8 mouse cellular contexts compared by ENCODE assay signal in the genomic region with DNA sequence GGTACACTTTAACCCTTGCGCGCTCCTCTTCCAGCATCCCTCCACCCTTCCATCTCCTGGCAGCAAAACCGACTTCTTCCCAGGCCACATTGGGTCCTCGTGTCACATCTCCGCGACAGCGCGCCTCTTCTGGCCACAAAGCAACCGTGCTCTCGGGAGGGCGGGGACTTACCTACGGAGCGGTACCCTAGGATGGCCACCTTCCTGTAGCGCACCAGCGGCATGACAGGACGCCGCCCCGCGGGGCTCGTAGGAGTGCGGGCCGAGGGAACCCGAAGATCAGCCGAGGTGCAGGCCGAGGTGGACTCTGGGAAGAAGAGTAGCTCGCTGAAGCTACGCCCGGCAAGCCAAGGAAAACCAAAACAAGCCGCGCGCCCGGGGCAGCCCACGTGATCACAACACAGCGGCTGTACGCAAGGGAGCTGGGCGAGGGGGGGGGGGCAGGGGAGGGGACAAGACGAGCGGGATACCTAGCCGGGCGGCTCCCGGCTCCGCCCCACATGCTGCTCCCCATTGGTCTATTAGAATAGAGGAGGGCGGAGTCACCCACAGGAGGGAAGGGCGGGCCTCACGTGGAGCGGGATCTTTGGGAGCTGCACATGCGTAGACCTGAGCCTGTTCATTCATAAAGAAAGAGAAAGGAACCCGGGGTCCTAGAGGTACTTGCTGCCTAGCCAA. TPM values are rescaled to one million over a fixed set of nuclear protein-coding genes. Genes with fewer than 3 reads are reported as not detected.
DNase-seq lines count a peak whose midpoint lies in the region; ATAC-seq and TF ChIP-seq lines count a peak whose summit lies in the region.

No protein-coding gene starts in this region.

- peak; percentile 12 for TF ChIP-seq CTCF in ES-Bruce4 (IDR thresholded peaks at IDR 0.05; ENCODE audit: low read depth, low read length)
- TF ChIP-seq CTCF in heart, postnatal 0 days (IDR thresholded peaks at IDR 0.05; ENCODE audit: low read depth), result no peak
- peak; percentile 51 for TF ChIP-seq CTCF in liver, postnatal 0 days (IDR thresholded peaks at IDR 0.05; ENCODE audit: low read depth)

- H3K36me3 ChIP-seq in ES-Bruce4 (ENCODE audit: control insufficient read depth, insufficient read depth, low read length, poor library complexity, severe bottlenecking), result peaks cover 11% of the 10 kb centered on the region; the same call in 1 of the 2 replicates
- H3K36me3 ChIP-seq in forebrain, embryonic 12.5 days (replicated peaks), result no peaks in the 10 kb centered on the region
- H3K36me3 ChIP-seq in heart, postnatal 0 days (replicated peaks; ENCODE audit: control insufficient read depth, insufficient read depth, low read length), result no peaks in the 10 kb centered on the region
- no peaks in the 10 kb centered on the region for H3K36me3 ChIP-seq in liver, postnatal 0 days (replicated peaks; ENCODE audit: insufficient read depth, low read length)
- H3K36me3 ChIP-seq in neural tube, embryonic 14.5 days (ENCODE audit: control insufficient read depth, insufficient read depth, low read length), result peaks cover 3% of the 10 kb centered on the region

- ATAC-seq in forebrain, embryonic 12.5 days (ENCODE audit: low FRiP score), result peak; percentile 97
- ATAC-seq in heart, postnatal 0 days (ENCODE audit: insufficient read depth, low read depth), result peak; percentile 97
- ATAC-seq in liver, postnatal 0 days, result peak; percentile 98
- peak; percentile 95 for ATAC-seq in neural tube, embryonic 14.5 days (ENCODE audit: low read depth)

- H3K4me1 ChIP-seq in ES-Bruce4 (ENCODE audit: control insufficient read depth, insufficient read depth, low read length), result no peaks in the 10 kb centered on the region
- H3K4me1 ChIP-seq in forebrain, embryonic 12.5 days, result peaks cover 21% of the 10 kb centered on the region
- peaks cover 8% of the 10 kb centered on the region; the same call in 1 of the 2 replicates for H3K4me1 ChIP-seq in heart, postnatal 0 days (ENCODE audit: control insufficient read depth, insufficient read depth)
- H3K4me1 ChIP-seq in liver, postnatal 0 days (ENCODE audit: insufficient read depth), result peaks cover 10% of the 10 kb centered on the region; the same call in 1 of the 2 replicates
- no peaks in the 10 kb centered on the region for H3K4me1 ChIP-seq in neural tube, embryonic 14.5 days (ENCODE audit: control insufficient read depth, insufficient read depth, low read length)

- H3K9ac ChIP-seq in ES-Bruce4 (ENCODE audit: low read depth, poor library complexity, severe bottlenecking), result peak overlapping the region; percentile 65
- peak overlapping the region; percentile 73 for H3K9ac ChIP-seq in forebrain, embryonic 12.5 days
- peak overlapping the region; percentile 58; the same call in 1 of the 2 replicates for H3K9ac ChIP-seq in heart, postnatal 0 days (replicated peaks; ENCODE audit: low read depth, low read length)
- H3K9ac ChIP-seq in liver, postnatal 0 days (replicated peaks), result peak overlapping the region; percentile 66
- H3K9ac ChIP-seq in neural tube, embryonic 14.5 days (replicated peaks; ENCODE audit: low read depth, low read length), result peak overlapping the region; percentile 70

- no peak for TF ChIP-seq POLR2A in ES-Bruce4 (IDR thresholded peaks at IDR 0.05; ENCODE audit: insufficient read depth, low read length)

- no peaks in the 10 kb centered on the region for H3K9me3 ChIP-seq in ES-Bruce4 (replicated peaks; ENCODE audit: control insufficient read depth, insufficient read depth, low read length, poor library complexity, severe bottlenecking)
- H3K9me3 ChIP-seq in forebrain, embryonic 12.5 days, result no peaks in the 10 kb centered on the region
- H3K9me3 ChIP-seq in heart, postnatal 0 days (replicated peaks; ENCODE audit: control insufficient read depth, low read length), result no peaks in the 10 kb centered on the region
- H3K9me3 ChIP-seq in liver, postnatal 0 days (ENCODE audit: low read length), result no peaks in the 10 kb centered on the region
- no peaks in the 10 kb centered on the region for H3K9me3 ChIP-seq in neural tube, embryonic 14.5 days (ENCODE audit: control insufficient read depth, low read length)

- DNase-seq in c-Kit-positive CD71-positive TER-119-positive erythroid progenitor cells, embryonic 14.5 days (ENCODE audit: low spot score), result peak; percentile 94
- peak; percentile 97 for DNase-seq in heart, postnatal 0 days (ENCODE audit: low spot score)
- peak; percentile 83 for DNase-seq in large intestine, adult 2 months (ENCODE audit: low read depth, low spot score)
- peak; percentile 96 for DNase-seq in liver, postnatal 0 days
- DNase-seq in testis, postnatal 10 days (ENCODE audit: low spot score), result peak; percentile 89

- WGBS in forebrain, embryonic 12.5 days, result under 1% methylated on average over 46 of the region's 48 CpGs
- WGBS in heart, postnatal 0 days, result under 1% methylated on average over 45 of the region's 48 CpGs
- WGBS in large intestine, adult 2 months, result under 1% methylated on average over 48 of the region's 48 CpGs
- WGBS in liver, postnatal 0 days (ENCODE audit: insufficient replicate concordance), result 1% methylated on average over 48 of the region's 48 CpGs
- under 1% methylated on average over 43 of the region's 48 CpGs for WGBS in neural tube, embryonic 14.5 days

- H3K4me3 ChIP-seq in ES-Bruce4 (ENCODE audit: low read depth, low read length), result peak overlapping the region; percentile 61
- peak overlapping the region; percentile 65 for H3K4me3 ChIP-seq in forebrain, embryonic 12.5 days (replicated peaks)
- peak overlapping the region; percentile 63 for H3K4me3 ChIP-seq in heart, postnatal 0 days (ENCODE audit: low read depth, low read length)
- peak overlapping the region; percentile 73 for H3K4me3 ChIP-seq in liver, postnatal 0 days (ENCODE audit: low read depth, low read length)
- H3K4me3 ChIP-seq in neural tube, embryonic 14.5 days (ENCODE audit: low read depth, low read length), result peak overlapping the region; percentile 44

- H3K27me3 ChIP-seq in ES-Bruce4 (ENCODE audit: control insufficient read depth, insufficient read depth, low read length, poor library complexity, severe bottlenecking), result no peaks in the 10 kb centered on the region
- no peaks in the 10 kb centered on the region for H3K27me3 ChIP-seq in forebrain, embryonic 12.5 days
- no peaks in the 10 kb centered on the region for H3K27me3 ChIP-seq in heart, postnatal 0 days (ENCODE audit: control insufficient read depth, insufficient read depth, low read length)
- no peaks in the 10 kb centered on the region for H3K27me3 ChIP-seq in liver, postnatal 0 days (ENCODE audit: insufficient read depth, low read length)
- H3K27me3 ChIP-seq in neural tube, embryonic 14.5 days (ENCODE audit: control insufficient read depth, insufficient read depth, low read length), result no peaks in the 10 kb centered on the region

- 0 out of 2 replicates have a peak, but pooled peaks have one; percentile 11 for TF ChIP-seq EP300 in ES-Bruce4 (IDR thresholded peaks at IDR 0.05; ENCODE audit: insufficient read depth, low read depth, low read length)
- TF ChIP-seq EP300 in heart, postnatal 0 days (IDR thresholded peaks at IDR 0.05; ENCODE audit: low read depth), result no peak
- no peak for TF ChIP-seq EP300 in liver, postnatal 0 days (IDR thresholded peaks at IDR 0.05; ENCODE audit: low read depth)

- H3K4me2 ChIP-seq in forebrain, embryonic 12.5 days, result peak overlapping the region; percentile 85
- H3K4me2 ChIP-seq in heart, postnatal 0 days (ENCODE audit: low read depth, low read length), result peak overlapping the region; percentile 87
- H3K4me2 ChIP-seq in liver, postnatal 0 days (ENCODE audit: low read depth, low read length), result peak overlapping the region; percentile 85
- H3K4me2 ChIP-seq in neural tube, embryonic 14.5 days (ENCODE audit: low read depth, low read length), result peak overlapping the region; percentile 54

- H3K27ac ChIP-seq in ES-Bruce4 (ENCODE audit: insufficient read depth, low read length), result peak overlapping the region; percentile 52
- H3K27ac ChIP-seq in forebrain, embryonic 12.5 days, result peak overlapping the region; percentile 88
- peak overlapping the region; percentile 63 for H3K27ac ChIP-seq in heart, postnatal 0 days (ENCODE audit: low read depth)
- H3K27ac ChIP-seq in liver, postnatal 0 days (ENCODE audit: low read depth), result peak overlapping the region; percentile 79
- H3K27ac ChIP-seq in neural tube, embryonic 14.5 days (ENCODE audit: low read depth, low read length), result peak overlapping the region; percentile 77

RNA-seq across cellular contexts. Expression of a gene that starts 10.1 kb away (rescaled TPM):
- polyA plus RNA-seq in ES-Bruce4 (2011; ENCODE audit: insufficient read depth, insufficient read length, low read depth, missing spikeins), result 51.9 and 62.2 TPM in 2 replicates
- polyA plus RNA-seq in forebrain, embryonic 12.5 days (2016; fragmentation: Nextera tagmentation; extraction: Ambion mirVana), result 12.5 and 12.7 TPM in 2 replicates
- total RNA-seq in heart, postnatal 0 days (2014; rRNA removed; ENCODE audit: low replicate concordance), result 31.6 and 34.4 TPM in 2 replicates
- 5.5 and 6.0 TPM in 2 replicates for polyA plus RNA-seq in heart, postnatal 0 days (2015; fragmentation: Nextera tagmentation; extraction: Ambion mirVana)
- 21.6 and 25.9 TPM in 2 replicates for polyA plus RNA-seq in large intestine, adult 2 months (2012; rRNA removed)
- polyA plus RNA-seq in liver, postnatal 0 days (2015; fragmentation: Nextera tagmentation; extraction: Ambion mirVana), result 3.0 and 3.6 TPM in 2 replicates
- polyA plus RNA-seq in neural tube, embryonic 14.5 days (2014; fragmentation: Nextera tagmentation; extraction: Ambion mirVana), result 14.4 and 16.8 TPM in 2 replicates

RNA-seq across cellular contexts. Expression of a gene that starts 13.2 kb away (rescaled TPM):
- polyA plus RNA-seq in ES-Bruce4 (2011; ENCODE audit: insufficient read depth, insufficient read length, low read depth, missing spikeins), result 40.3 and 41.9 TPM in 2 replicates
- 20.1 and 23.3 TPM in 2 replicates for polyA plus RNA-seq in forebrain, embryonic 12.5 days (2016; fragmentation: Nextera tagmentation; extraction: Ambion mirVana)
- total RNA-seq in heart, postnatal 0 days (2014; rRNA removed; ENCODE audit: low replicate concordance), result 7.5 and 12.6 TPM in 2 replicates
- 4.0 and 4.1 TPM in 2 replicates for polyA plus RNA-seq in heart, postnatal 0 days (2015; fragmentation: Nextera tagmentation; extraction: Ambion mirVana)
- 14.8 and 17.5 TPM in 2 replicates for polyA plus RNA-seq in large intestine, adult 2 months (2012; rRNA removed)
- polyA plus RNA-seq in liver, postnatal 0 days (2015; fragmentation: Nextera tagmentation; extraction: Ambion mirVana), result 1.4 and 1.8 TPM in 2 replicates
- polyA plus RNA-seq in neural tube, embryonic 14.5 days (2014; fragmentation: Nextera tagmentation; extraction: Ambion mirVana), result 19.9 and 21.3 TPM in 2 replicates

RNA-seq across cellular contexts. Expression of a gene that starts 17.2 kb away (rescaled TPM):
- polyA plus RNA-seq in ES-Bruce4 (2011; ENCODE audit: insufficient read depth, insufficient read length, low read depth, missing spikeins), result 0.40 and 0.78 TPM in 2 replicates
- polyA plus RNA-seq in forebrain, embryonic 12.5 days (2016; fragmentation: Nextera tagmentation; extraction: Ambion mirVana), result 0.45 and 0.51 TPM in 2 replicates
- 4.4 and 4.8 TPM in 2 replicates for total RNA-seq in heart, postnatal 0 days (2014; rRNA removed; ENCODE audit: low replicate concordance)
- 1.7 TPM in 2 replicates for polyA plus RNA-seq in heart, postnatal 0 days (2015; fragmentation: Nextera tagmentation; extraction: Ambion mirVana)
- 0.48 and 0.63 TPM in 2 replicates for polyA plus RNA-seq in large intestine, adult 2 months (2012; rRNA removed)
- polyA plus RNA-seq in liver, postnatal 0 days (2015; fragmentation: Nextera tagmentation; extraction: Ambion mirVana), result 0.07 TPM in 1 of 2 replicates, not detected in the other
- 0.32 and 2.0 TPM in 2 replicates for polyA plus RNA-seq in neural tube, embryonic 14.5 days (2014; fragmentation: Nextera tagmentation; extraction: Ambion mirVana)

RNA-seq across cellular contexts. Expression of a gene that starts 36.9 kb away (rescaled TPM):
- 30.9 and 33.4 TPM in 2 replicates for polyA plus RNA-seq in ES-Bruce4 (2011; ENCODE audit: insufficient read depth, insufficient read length, low read depth, missing spikeins)
- polyA plus RNA-seq in forebrain, embryonic 12.5 days (2016; fragmentation: Nextera tagmentation; extraction: Ambion mirVana), result 30.6 and 41.5 TPM in 2 replicates
- total RNA-seq in heart, postnatal 0 days (2014; rRNA removed; ENCODE audit: low replicate concordance), result 25.5 and 28.2 TPM in 2 replicates
- polyA plus RNA-seq in heart, postnatal 0 days (2015; fragmentation: Nextera tagmentation; extraction: Ambion mirVana), result 8.0 and 9.6 TPM in 2 replicates
- 65.8 and 140 TPM in 2 replicates for polyA plus RNA-seq in large intestine, adult 2 months (2012; rRNA removed)
- 4.9 and 5.1 TPM in 2 replicates for polyA plus RNA-seq in liver, postnatal 0 days (2015; fragmentation: Nextera tagmentation; extraction: Ambion mirVana)
- 7.3 and 10.5 TPM in 2 replicates for polyA plus RNA-seq in neural tube, embryonic 14.5 days (2014; fragmentation: Nextera tagmentation; extraction: Ambion mirVana)

RNA-seq across cellular contexts. Expression of a gene that starts 49.8 kb away (rescaled TPM):
- polyA plus RNA-seq in ES-Bruce4 (2011; ENCODE audit: insufficient read depth, insufficient read length, low read depth, missing spikeins), result 51.0 and 61.0 TPM in 2 replicates
- 85.2 and 89.4 TPM in 2 replicates for polyA plus RNA-seq in forebrain, embryonic 12.5 days (2016; fragmentation: Nextera tagmentation; extraction: Ambion mirVana)
- 115 and 134 TPM in 2 replicates for total RNA-seq in heart, postnatal 0 days (2014; rRNA removed; ENCODE audit: low replicate concordance)
- 113 and 114 TPM in 2 replicates for polyA plus RNA-seq in heart, postnatal 0 days (2015; fragmentation: Nextera tagmentation; extraction: Ambion mirVana)
- polyA plus RNA-seq in large intestine, adult 2 months (2012; rRNA removed), result 84.9 and 87.2 TPM in 2 replicates
- 42.0 and 47.4 TPM in 2 replicates for polyA plus RNA-seq in liver, postnatal 0 days (2015; fragmentation: Nextera tagmentation; extraction: Ambion mirVana)
- 57.7 and 61.6 TPM in 2 replicates for polyA plus RNA-seq in neural tube, embryonic 14.5 days (2014; fragmentation: Nextera tagmentation; extraction: Ambion mirVana)

Comparison
In these comparisons a context has a peak if more than half of its experiments do, and no peak if none do; other contexts are left out.
1. Peak in every context shown above with its lines: DNase-seq, ATAC-seq, H3K4me3 ChIP-seq and H3K27ac ChIP-seq.